Mouse (Mus musculus) embryonic facial prominence, embryonic 10.5 days (tissue): ENCODE data around the gene Dbx2. TPM values are rescaled to one million over a fixed set of nuclear protein-coding genes. Genes with fewer than 3 reads are reported as not detected.
A peak's percentile ranks its signal among the peaks of the same experiment; 100 is the strongest.

Experiments
- DNase-seq: peaks from one replicate; pipeline ENCODE4 v3.0.0-alpha.2; 2017; ENCODE audit warnings: low spot score
- H3K27ac ChIP-seq: fragments of 300-500 bp; sonication (generic); replicated peaks from 2 replicates; pipeline ENCODE4 v1.5.1; 2016; ENCODE audit warnings: mild to moderate bottlenecking
- H3K27me3 ChIP-seq: fragments of 300-500 bp; sonication (generic); replicated peaks from 2 replicates; pipeline ENCODE4 v1.6.1; 2016; ENCODE audit warnings: low read depth, mild to moderate bottlenecking; ENCODE audit not compliant: poor library complexity, severe bottlenecking
- H3K36me3 ChIP-seq: fragments of 300-500 bp; sonication (generic); replicated peaks from 2 replicates; pipeline ENCODE4 v1.6.1; 2016; ENCODE audit warnings: mild to moderate bottlenecking, moderate library complexity
- H3K4me1 ChIP-seq: fragments of 300-500 bp; sonication (generic); 2 replicates; pipeline ENCODE4 v1.6.1; 2016
- H3K4me3 ChIP-seq: fragments of 300-500 bp; sonication (generic); 2 replicates; pipeline ENCODE4 v1.5.1; 2016; ENCODE audit warnings: mild to moderate bottlenecking, moderate library complexity
- H3K9me3 ChIP-seq: fragments of 300-500 bp; sonication (generic); 2 replicates; pipeline ENCODE4 v1.6.1; 2016; ENCODE audit warnings: mild to moderate bottlenecking
- WGBS: fragments of 180-500 bp; shearing (Covaris S2); methylation state at CpG from one replicate; pipeline ENCODE4 v1.1.7; 2016; 5-methylcytosine and 5-hydroxymethylcytosine counted together
- polyA plus RNA-seq: library from polyadenylated mRNA; unstranded; fragments of >200 nt; fragmentation: Nextera tagmentation; extraction: Ambion mirVana; gene quantifications from 2 replicates; pipeline ENCODE4 v1.2.1, GENCODE M21; 2016

Dbx2 gene
- polyA plus RNA-seq, 1 experiment from 2014 or later: 0.46 TPM

DNA sequence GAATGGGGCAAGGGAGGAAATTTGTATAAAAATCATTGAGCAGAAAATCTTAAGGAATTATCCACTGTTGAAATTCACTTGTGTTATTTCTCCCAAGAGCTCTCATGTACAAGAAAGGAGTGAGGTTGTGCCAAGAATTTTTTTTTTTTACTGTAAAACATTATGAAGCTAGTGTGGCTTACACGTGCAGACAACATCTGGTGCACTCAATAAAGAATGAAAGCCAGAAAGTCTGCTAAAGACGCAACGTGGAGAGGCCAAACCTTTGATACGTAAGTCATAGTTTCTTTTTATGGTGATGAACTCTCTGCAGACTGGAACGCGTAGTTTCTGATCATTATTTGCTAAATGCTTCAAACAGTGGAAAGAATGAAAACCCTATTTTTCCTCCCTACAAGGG, 54.6 kb downstream of the Dbx2 start:
- Histone ChIP-seq H3K27ac (no peak overlapping the region), H3K27me3 (no peaks in the 10 kb centered on the region), H3K9me3 (no peaks in the 10 kb centered on the region), H3K4me3 (no peak overlapping the region), H3K36me3 (no peaks in the 10 kb centered on the region), H3K4me1 (no peaks in the 10 kb centered on the region)
- no peak for DNase-seq
- WGBS: 88% methylated on average over 6 of the region's 6 CpGs

DNA sequence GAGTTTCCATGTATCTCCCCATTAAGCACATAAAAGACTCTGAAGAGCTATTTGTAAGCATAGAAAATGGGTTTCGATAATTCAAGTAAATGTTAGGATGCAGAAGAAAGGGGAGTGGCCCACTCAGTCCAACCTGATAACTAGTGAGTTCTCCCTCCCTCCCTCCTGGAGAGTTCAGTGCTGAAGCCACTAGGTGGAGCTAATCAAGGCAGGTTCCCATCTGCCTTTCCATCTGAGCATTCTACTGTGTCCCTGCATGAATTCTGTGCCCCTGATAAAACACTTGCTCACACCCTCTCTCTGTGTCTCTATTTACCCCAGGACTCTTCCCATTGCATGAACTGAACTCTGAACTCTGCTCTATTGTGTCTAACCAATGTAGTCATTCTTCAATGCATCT, 57.1 kb downstream of the Dbx2 start:
- Histone ChIP-seq H3K27ac (no peak overlapping the region), H3K27me3 (no peaks in the 10 kb centered on the region), H3K4me1 (no peaks in the 10 kb centered on the region), H3K36me3 (no peaks in the 10 kb centered on the region), H3K4me3 (no peak overlapping the region), H3K9me3 (no peaks in the 10 kb centered on the region)
- WGBS: 76% methylated on average over 1 of the region's 1 CpGs
- peak; percentile 16 for DNase-seq

DNA sequence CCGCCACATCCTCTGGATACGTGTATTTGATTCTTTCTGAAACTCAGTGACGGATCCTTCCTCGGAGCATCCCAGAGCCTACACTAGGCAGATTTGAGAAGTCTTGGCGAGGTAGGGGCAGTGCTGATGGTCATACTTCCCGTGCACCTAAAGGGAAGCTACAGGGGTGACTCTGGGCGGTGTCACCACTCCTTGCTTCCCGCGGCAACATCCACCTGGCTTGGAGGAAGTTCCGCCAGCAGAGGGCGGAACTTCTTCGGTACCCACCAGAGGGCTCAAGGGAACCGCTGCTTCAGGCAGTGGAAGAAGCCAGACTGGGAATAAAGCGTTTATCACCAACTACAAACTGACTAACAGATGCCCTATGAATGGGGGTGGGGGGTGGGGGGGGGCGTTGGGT, 68.9 kb downstream of the Dbx2 start:
- no peaks in the 10 kb centered on the region; the same call in 1 of the 2 replicates for H3K27me3 ChIP-seq
- H3K4me3 ChIP-seq: no peak overlapping the region
- no peaks in the 10 kb centered on the region for H3K36me3 ChIP-seq
- 93% methylated on average over 15 of the region's 15 CpGs for WGBS
- H3K4me1 ChIP-seq: 0 out of 2 replicates have a peak, but pooled peaks cover 6% of the 10 kb centered on the region
- no peak for DNase-seq
- H3K27ac ChIP-seq: no peak overlapping the region
- no peaks in the 10 kb centered on the region for H3K9me3 ChIP-seq

DNA sequence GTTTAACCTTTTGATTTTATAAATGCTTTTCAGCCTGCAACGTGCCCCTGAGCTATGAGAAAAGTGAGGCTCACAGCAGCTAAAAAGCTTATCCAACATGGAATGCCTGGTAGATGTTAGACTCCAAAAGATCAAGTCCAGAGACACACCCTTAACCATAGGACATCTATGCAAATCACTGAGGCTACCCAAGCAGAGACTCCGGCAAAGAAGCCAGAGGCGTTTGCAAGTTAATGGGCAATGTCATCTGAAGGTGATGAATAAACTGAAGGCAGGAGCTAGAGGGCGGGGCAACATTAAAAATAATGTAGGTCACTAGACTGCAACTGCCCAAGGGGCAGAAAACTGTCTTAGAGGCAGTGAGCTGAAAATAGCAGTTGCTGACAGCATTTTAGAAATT, 70.9 kb downstream of the Dbx2 start:
- H3K9me3 ChIP-seq: no peaks in the 10 kb centered on the region
- DNase-seq: no peak
- 65% methylated on average over 4 of the region's 4 CpGs for WGBS

DNA sequence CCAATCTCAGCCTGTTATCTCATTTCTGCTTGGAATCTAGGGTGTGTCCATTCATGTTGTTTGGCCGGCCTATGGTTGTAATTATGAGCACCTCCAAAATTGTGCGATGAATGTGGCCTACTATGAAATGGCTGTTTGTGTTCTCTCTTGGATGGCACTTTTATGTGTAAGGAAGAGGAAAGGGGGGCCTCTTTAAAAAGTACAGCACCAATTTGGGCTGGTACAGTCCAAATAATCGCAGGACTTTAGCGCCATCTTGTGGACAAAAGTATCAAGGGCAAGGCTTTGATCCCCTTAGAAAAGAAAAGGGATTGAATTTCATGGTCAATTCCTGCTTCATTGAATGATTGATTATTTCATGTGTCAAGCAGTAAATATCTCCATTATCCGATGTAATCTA, 81.1 kb downstream of the Dbx2 start:
- no peaks in the 10 kb centered on the region; the same call in 1 of the 2 replicates for H3K27me3 ChIP-seq
- no peaks in the 10 kb centered on the region for H3K9me3 ChIP-seq
- WGBS: 19% methylated on average over 5 of the region's 5 CpGs

More for the DNA sequence above, 70.9 kb downstream of the Dbx2 start:
- 0 out of 2 replicates have a peak, but pooled peaks cover 6% of the 10 kb centered on the region for H3K4me1 ChIP-seq
- H3K4me3 ChIP-seq: no peak overlapping the region
- no peaks in the 10 kb centered on the region; the same call in 1 of the 2 replicates for H3K27me3 ChIP-seq
- no peak overlapping the region for H3K27ac ChIP-seq
- H3K36me3 ChIP-seq: no peaks in the 10 kb centered on the region

More for the DNA sequence above, 81.1 kb downstream of the Dbx2 start:
- H3K4me3 ChIP-seq: no peak overlapping the region
- H3K4me1 ChIP-seq: no peaks in the 10 kb centered on the region
- H3K36me3 ChIP-seq: no peaks in the 10 kb centered on the region
- peak; percentile 48 for DNase-seq
- H3K27ac ChIP-seq: no peak overlapping the region

Other genes with a start within 250 kb of the Dbx2 start
- 20.2 and 25.5 TPM in 2 replicates for gene Nell2, start 127.4 kb downstream of the Dbx2 start, polyA plus RNA-seq
- 40.5 and 41.6 TPM in 2 replicates for gene Ano6, start 134.9 kb upstream of the Dbx2 start, polyA plus RNA-seq